Mouse (Mus musculus): ENCODE data around the gene Sh2d2a.
A peak's percentile ranks its signal among the peaks of the same experiment; 100 is the strongest.
"Not testable (repeated sequence)": the region's sequence is repeated elsewhere in the genome, so short reads cannot be mapped to it uniquely, and the experiment has no call there.

The Sh2d2a gene

DNA sequence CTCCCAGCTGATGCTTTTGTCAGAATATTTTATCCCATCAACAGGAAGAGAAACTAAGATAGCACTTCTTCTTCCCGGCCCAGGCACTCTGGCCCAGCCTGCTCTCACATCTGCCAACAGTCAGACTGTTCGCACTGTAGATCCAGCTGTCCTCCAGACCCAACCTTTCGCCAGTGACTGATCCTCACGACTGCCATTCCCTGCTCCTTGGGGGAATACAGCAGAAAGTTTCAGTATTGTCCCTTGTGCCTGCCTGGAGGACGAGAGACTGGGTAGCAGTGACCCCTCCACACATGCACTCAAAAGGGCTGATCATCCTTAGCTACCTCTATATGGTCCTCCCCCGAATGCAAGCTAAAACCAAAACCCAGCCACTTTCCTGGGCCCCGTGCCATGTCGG lies 9.4 kb downstream of the Sh2d2a start:
- DNase-seq (ENCODE audit: low read depth, low spot score), result no peak

DNA sequence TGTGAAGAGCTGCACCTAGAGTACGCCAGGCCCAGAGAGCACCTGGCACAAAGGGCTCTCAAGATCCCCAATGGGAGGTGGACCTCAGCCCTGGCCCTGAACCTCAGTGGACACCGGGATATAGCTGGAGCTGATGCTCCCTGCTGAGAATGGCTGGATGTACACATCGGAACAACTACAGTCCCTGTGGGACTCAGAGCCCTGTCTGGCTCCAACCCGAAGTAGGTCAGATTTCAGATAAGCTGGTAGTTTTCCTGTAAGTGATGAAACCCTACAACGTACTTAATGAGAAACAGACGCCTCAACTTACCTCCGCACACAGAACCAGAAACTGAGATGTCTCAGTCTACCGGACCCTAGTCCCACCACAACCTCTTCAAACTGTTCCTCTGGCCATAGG lies 11.1 kb downstream of the Sh2d2a start:
- DNase-seq (ENCODE audit: low read depth, low spot score), result no peak

DNA sequence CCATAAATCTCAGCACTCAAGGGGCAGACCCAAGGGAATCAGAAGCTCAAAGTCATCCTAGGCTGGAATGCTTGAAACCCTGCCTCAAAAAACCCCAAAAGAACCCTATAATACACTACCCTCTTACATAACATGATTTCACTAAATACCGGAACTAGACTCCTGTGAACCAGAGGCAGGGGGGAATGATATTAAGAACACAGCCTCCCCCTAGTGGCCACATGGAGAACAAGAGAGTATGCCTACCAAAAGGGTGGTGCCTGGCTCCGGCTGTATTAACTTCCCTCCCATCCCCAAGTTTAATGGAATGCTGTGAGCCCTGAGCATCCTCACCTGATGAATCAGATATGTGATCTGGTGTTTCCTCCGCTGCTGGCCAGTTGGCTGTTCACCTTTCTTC lies 13.3 kb downstream of the Sh2d2a start:
- DNase-seq (ENCODE audit: low read depth, low spot score), result peak; percentile 50

DNA sequence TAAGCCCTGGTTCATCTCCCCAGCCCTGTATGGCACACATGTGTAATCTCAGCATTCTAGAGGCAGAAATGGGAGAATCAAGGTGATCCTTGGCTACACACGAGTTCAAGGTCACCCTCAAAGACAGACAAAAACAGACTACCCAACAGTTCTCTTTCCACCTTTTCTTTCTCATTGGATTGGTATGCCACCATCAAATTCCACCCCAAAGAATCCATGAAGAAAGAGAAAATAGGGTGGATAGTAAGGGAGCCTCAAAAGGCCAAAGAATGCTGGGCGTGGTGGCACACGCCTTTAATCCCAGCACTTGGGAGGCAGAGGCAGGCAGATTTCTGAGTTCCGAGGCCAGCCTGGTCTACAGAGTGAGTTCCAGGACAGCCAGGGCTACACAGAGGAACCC lies 17.6 kb downstream of the Sh2d2a start:
- DNase-seq (ENCODE audit: low read depth, low spot score), result not testable (repeated sequence)

DNA sequence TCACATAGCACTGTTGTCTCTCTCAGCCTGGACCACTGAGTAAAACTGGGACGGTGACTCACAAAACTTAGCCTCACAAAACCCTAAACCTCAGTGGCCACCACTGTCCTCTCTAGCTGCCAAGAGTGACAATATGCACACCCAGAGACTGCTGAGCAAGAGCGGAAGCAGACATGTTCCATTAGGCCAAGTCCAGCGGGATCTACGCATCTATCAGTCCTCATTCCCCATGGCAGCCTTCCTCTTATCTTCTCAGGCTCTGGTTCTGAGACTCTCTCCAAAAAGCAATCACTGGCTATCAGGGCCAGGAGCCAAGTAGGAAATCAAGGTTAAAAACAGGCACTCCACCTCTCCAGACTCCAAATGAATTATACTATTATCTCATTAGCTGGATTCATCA lies 31.2 kb downstream of the Sh2d2a start:
- DNase-seq (ENCODE audit: low read depth, low spot score), result no peak

DNA sequence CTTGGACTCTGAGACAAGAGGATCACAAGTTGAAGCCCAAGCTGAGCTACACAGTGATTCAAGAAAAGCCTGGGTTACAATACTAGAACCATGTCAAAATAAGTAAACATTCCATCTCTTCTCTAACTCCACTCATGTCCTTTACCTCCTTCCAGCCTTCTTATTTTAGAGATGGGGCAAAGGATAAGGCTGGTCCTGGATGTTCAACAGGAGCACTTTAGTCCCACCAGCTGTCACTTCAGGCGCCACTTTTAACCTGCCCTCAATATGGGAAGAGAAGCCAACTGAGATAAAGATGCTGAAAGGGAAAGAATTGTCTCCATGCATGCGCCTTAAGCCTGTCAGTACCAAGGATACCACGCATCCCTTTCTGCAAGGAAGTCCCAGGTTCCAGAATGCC lies 37.7 kb downstream of the Sh2d2a start:
- no peak for DNase-seq (ENCODE audit: low read depth, low spot score)

DNA sequence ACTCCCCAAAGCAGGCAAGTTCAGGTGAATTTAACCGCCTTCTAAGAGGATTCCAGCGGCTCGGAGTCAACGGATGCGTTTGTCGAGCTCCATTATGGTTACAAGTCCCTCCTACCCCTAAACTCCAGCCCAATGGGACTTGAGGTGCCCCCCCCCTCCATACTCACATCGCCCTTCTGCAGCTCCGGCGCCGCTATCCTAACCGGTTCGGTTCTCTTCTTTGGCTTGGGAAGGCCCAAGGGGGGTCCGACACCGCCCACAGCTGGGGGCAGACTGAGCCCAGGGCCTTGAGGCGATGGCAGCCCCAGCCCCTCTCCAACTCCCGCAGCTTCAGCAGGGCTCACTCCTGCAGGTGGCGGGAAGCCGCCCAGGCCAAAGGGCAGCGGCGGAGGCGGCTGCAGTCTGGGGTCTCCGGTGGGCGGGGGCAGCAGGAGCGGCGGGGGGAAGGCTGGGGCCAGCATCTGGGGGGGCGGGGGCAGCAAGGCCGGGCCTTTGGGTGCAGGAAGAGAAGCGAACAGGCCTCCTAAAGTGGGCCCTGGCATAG lies 38.2 kb downstream of the Sh2d2a start:
- DNase-seq (ENCODE audit: low read depth, low spot score), result peak; percentile 17

DNA sequence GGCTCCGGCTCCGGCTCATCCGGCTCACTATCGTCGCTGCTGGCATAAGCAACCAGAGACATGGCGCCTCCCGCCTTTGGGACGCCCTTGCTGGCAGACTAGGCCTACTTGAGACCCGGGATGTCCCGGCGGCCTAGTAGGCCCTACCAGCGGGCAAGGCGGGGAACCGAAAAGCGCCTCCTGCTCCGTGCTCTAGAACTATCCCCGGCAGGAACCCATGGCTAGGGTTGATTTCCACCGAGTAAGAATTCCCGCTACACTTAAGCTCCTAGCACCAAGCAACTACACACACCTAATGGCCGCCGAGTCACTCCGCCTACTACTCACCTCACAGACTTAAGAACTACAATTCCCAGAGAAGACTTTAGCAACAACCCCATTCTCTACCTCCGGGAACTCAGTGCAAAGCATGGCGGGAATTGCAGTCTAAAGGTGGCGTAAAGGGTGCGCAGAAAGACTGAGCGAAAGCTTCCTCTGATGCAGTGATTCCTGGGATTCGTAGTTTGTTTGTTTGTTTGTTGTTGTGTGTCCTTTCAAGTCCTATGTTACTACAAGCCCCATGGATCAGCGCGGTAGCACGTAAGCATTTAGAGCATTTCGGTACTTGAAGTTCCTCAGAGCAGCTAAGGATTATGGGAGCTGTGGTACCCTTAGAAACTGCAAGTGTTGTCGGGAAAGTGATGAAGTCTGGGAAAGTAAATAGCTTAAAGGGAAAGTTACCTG lies 38.9 kb downstream of the Sh2d2a start, which contains the start of gene Prcc:
TSS of gene Prcc (minus strand) at position 328 of the 723 bp plus-strand sequence.
- peak; percentile 94 for DNase-seq (ENCODE audit: low read depth, low spot score)

DNA sequence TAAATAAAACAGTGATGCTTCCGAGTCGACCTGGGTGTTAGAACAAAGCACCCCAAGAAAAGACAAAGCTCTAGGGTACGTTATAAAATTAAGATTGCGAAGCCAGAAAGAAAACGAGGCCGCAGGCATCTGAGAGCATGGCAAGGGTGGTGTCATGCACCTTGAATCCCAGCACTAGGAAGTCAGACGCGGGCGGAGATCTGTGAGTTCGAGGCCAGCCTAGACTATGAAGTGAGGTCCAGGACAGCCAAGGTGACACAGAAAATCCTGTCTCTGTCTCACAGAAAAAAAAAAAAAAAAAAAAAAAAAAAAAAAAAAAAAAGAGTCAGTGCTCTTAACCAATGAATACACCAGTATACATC lies 39.4 kb downstream of the Sh2d2a start:
- no peak for DNase-seq (ENCODE audit: low read depth, low spot score)

DNA sequence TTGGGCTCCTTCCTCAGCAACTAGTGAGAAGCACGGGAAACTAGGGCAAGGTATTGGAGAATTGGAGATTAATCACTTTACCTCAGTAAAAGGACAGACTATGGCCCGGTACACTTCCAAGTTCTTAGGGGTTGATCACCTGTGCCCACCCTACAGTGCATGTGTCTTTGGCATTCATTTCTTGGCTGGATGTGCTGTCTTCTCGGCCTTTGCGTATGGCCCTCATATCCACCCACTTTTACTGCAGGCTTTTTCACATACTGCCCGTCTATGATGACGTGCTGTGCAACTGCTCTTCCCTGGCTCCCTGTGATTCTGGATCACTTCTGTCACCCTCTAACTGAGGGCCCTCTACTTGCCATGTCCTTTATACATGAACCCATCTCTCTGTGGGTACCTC lies 39.9 kb downstream of the Sh2d2a start:
- no peak for DNase-seq (ENCODE audit: low read depth, low spot score)

DNA sequence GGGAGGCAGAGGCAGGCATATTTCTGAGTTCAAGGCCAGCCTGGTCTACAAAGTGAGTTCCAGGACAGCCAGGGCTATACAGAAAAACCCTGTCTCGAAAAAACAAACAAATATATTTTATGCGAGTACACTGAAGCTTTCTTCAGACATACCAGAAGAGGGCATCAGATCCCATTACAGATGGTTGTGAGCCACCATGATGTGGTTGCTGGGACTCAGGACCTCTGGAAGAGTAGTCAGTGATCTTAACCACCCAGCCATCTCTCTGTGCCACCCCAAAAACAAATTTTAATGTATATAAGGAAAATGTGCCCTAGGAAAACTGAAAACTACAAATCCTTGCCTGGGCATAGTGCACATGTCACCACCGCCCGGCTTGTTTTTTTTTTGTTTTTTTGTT lies 40.8 kb downstream of the Sh2d2a start:
- not testable (repeated sequence) for DNase-seq (ENCODE audit: low read depth, low spot score)

DNA sequence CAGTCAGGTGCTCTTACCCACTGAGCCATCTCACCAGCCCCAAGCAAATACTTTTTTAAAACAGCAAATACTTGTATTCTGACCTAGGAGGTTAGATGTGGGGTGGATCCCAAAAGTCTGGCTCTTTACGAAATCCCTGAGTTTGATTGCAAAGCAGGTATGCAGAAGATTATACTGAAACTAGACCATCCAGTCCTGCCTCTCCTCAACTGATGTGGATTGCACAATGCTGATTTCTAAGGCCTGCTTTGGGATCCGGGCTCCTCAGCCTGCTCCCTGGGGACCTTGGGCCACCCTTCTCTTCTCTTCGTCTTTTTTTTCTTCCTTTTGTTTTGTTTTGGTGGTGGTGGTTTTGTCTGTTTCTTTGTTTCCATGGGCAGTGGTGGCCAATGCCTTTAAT lies 44.9 kb downstream of the Sh2d2a start:
- no peak for DNase-seq (ENCODE audit: low read depth, low spot score)

DNA sequence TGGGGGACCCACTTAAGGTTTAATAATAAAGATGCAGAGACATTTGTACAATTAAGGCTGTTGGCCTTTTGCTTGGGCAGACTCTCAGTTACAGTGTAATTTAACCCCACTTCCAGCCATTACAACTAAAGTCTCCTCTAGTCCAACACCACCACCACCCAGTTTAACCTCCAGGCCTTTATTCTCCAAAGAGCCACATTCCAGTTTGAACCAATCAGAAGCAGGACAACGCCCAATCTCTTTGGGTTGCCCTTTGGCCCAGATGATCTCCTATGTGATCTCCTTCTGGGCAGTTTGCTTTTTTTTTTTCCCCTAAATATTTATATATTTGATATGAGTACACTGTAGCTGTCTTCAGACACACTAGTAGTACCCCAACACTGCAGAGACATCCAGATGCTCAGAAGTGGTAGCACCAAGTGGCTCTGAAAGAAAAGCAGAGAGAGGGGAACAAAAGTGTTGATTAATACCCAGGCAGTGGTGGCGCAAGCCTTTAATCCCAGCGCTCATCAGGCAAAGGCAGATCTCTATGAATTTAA lies 46.9 kb downstream of the Sh2d2a start:
- no peak for DNase-seq (ENCODE audit: low read depth, low spot score)

DNA sequence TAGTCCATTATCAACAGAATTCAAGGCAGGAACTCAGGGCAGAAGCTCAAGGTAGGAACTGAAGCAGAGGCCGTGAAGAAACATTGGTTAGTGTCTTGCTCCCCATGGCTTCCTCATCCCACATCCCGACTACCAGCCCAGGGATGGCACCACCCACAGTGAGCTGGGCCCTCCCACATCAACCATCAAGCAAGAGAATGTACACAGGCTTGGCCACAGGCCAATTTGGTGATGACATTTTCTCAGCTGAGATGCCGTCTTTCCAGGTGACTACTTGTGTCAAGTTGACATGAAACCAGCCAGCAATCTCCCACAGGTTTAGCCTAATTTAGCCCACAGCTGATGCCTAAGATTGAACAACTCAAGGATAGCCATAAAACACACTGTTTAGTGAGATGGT lies 52.7 kb downstream of the Sh2d2a start:
- DNase-seq (ENCODE audit: low read depth, low spot score), result no peak

DNA sequence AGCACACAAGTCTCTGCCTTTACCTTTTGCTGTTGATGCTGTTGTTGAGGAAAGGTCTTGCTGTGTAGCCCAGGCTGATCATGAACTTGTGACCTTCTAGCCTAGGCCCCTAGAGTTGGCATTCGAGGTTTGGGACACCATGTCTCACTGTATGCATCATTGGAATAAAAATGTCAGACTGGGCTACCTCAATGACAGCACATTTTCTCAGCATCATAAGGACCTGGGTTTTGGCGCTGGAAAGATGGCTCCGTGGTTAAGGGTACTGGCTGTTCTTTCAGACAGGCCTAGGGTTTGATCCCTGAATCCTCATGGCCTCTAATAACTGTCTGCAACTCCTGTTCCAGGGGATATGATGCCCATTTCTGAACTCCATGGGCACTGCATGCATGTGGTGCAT lies 53.2 kb downstream of the Sh2d2a start:
- no peak for DNase-seq (ENCODE audit: low read depth, low spot score)

DNA sequence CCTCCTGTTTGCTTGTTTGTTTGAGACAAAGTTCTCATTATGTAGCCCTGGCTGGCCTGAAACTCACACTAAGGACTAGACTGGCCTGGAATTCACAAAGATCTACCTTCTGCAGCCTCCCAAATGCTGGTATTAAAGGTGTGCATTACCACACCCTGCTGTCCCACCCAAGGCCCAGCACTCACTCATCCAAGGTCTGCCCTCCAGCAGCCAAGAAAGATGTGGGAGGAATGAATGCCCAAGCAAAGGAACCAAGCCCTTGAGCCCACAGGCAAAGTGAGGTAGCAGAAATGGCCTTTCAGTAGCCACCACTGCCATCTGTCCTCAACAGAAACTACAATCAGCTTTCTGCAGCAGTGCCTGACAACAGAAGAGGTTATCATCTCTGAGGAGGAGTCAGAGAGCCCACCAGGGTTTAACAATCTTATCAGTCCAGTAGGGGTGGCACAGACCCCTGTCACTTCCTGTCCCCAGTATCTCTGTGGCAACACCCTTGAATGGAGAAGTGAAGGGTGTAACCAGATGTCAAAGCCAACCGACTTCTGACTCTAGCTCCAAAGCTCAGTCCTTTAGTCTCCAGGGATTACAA lies 54.6 kb downstream of the Sh2d2a start:
- DNase-seq (ENCODE audit: low read depth, low spot score), result no peak

DNA sequence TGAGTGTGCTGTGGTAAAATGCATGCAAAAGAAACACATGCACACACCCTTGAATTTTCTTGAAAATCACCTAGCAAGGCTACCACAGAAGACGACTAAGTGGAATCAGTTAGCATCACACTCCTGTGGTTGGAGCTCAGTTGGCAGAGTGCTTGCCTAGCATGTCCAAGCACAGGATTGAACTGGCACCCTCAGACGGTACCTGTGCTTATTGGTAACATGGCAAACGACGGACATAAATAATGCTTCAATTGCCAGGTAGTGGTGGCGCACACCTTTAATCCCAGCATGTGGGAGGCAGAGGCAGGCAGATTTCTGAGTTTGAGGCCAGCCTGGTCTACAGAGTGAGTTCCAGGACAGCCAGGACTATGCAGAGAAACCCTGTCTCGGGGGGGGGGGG lies 55.4 kb downstream of the Sh2d2a start:
- DNase-seq (ENCODE audit: low read depth, low spot score), result not testable (repeated sequence)

DNA sequence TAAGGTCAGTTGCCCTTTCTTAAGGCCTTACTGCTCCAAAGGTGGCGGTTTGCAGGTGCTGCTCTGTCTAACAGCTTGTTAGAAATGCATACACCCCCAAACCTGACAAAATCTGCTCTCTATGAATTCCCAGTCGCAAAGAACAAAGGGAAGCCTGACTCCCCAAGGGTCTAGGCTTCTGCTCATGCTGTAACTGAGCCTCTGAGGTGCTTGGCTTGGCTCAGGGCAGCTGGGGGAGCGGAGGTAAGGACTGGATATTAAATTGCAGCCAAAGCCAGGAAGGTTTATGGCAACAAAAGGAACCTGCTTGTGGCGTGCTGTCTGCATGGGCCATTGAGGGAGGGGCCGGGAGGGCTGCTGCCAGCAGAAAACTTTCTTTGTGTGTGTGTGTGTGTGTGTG lies 57.3 kb downstream of the Sh2d2a start:
- DNase-seq (ENCODE audit: low read depth, low spot score), result no peak

Data from embryo, embryonic 11.5 days (tissue).